Mouse (Mus musculus): ENCODE data around the gene Tle3. TPM values are rescaled to one million over a fixed set of nuclear protein-coding genes. Genes with fewer than 3 reads are reported as not detected.

The Tle3 gene
- polyA plus RNA-seq, 1 experiment from 2014 or later = 11.4 TPM

- WGBS (ENCODE audit: insufficient replicate concordance) = 88% methylated on average over 8 of the region's 8 CpGs
- no peak overlapping the region for H3K4me2 ChIP-seq
- H3K27me3 ChIP-seq (ENCODE audit: control insufficient read depth, insufficient read depth, low read length) = peaks cover 7% of the 10 kb centered on the region; the same call in 1 of the 2 replicates
- no peak overlapping the region for H3K4me3 ChIP-seq (ENCODE audit: low read depth, low read length)
- no peaks in the 10 kb centered on the region for H3K9me3 ChIP-seq (replicated peaks; ENCODE audit: control insufficient read depth, low read length)
- H3K36me3 ChIP-seq (ENCODE audit: control insufficient read depth, insufficient read depth, low read length) = peaks cover 57% of the 10 kb centered on the region
- no peak overlapping the region for H3K9ac ChIP-seq (ENCODE audit: low read depth, low read length)
- no peak overlapping the region for H3K27ac ChIP-seq (ENCODE audit: low read depth, low read length)
- H3K4me1 ChIP-seq (ENCODE audit: control insufficient read depth, insufficient read depth, low read length) = peaks cover 8% of the 10 kb centered on the region
- no peak for ATAC-seq (replicated peaks; ENCODE audit: insufficient number of reproducible peaks, low FRiP score, low TSS enrichment)
Observed at GRCm38 (mm10) chr9:61409046-61409445, 36.9 kb downstream of the Tle3 start.

- no peak for ATAC-seq (replicated peaks; ENCODE audit: insufficient number of reproducible peaks, low FRiP score, low TSS enrichment)
- Histone ChIP-seq H3K4me2 (no peak overlapping the region), H3K4me1 (ENCODE audit: control insufficient read depth, insufficient read depth, low read length) (0 out of 2 replicates have a peak, but pooled peaks cover 5% of the 10 kb centered on the region), H3K27me3 (ENCODE audit: control insufficient read depth, insufficient read depth, low read length) (peaks cover 8% of the 10 kb centered on the region; the same call in 1 of the 2 replicates), H3K4me3 (ENCODE audit: low read depth, low read length) (no peak overlapping the region), H3K36me3 (ENCODE audit: control insufficient read depth, insufficient read depth, low read length) (peaks cover 53% of the 10 kb centered on the region), H3K27ac (ENCODE audit: low read depth, low read length) (no peak overlapping the region), H3K9ac (ENCODE audit: low read depth, low read length) (no peak overlapping the region), H3K9me3 (replicated peaks; ENCODE audit: control insufficient read depth, low read length) (no peaks in the 10 kb centered on the region)
- WGBS (ENCODE audit: insufficient replicate concordance) = 86% methylated on average over 14 of the region's 14 CpGs
Observed at GRCm38 (mm10) chr9:61413665-61414456, 41.7 kb downstream of the Tle3 start.

GRCm38 (mm10) chr9:61416571-61416970 lies 44.4 kb downstream of the Tle3 start:
- Histone ChIP-seq H3K4me2 (no peak overlapping the region), H3K4me3 (ENCODE audit: low read depth, low read length) (no peak overlapping the region), H3K9ac (ENCODE audit: low read depth, low read length) (no peak overlapping the region), H3K27me3 (ENCODE audit: control insufficient read depth, insufficient read depth, low read length) (peaks cover 8% of the 10 kb centered on the region; the same call in 1 of the 2 replicates), H3K36me3 (ENCODE audit: control insufficient read depth, insufficient read depth, low read length) (peaks cover 29% of the 10 kb centered on the region), H3K9me3 (replicated peaks; ENCODE audit: control insufficient read depth, low read length) (no peaks in the 10 kb centered on the region), H3K4me1 (ENCODE audit: control insufficient read depth, insufficient read depth, low read length) (0 out of 2 replicates have a peak, but pooled peaks cover 5% of the 10 kb centered on the region), H3K27ac (ENCODE audit: low read depth, low read length) (no peak overlapping the region)
- WGBS (ENCODE audit: insufficient replicate concordance) = 40% methylated on average over 9 of the region's 9 CpGs
- no peak for ATAC-seq (replicated peaks; ENCODE audit: insufficient number of reproducible peaks, low FRiP score, low TSS enrichment)

GRCm38 (mm10) chr9:61421626-61422025 lies 49.5 kb downstream of the Tle3 start:
- H3K4me1 ChIP-seq (ENCODE audit: control insufficient read depth, insufficient read depth, low read length) = 0 out of 2 replicates have a peak, but pooled peaks cover 3% of the 10 kb centered on the region
- no peak overlapping the region for H3K27ac ChIP-seq (ENCODE audit: low read depth, low read length)
- H3K4me3 ChIP-seq (ENCODE audit: low read depth, low read length) = no peak overlapping the region
- no peak overlapping the region for H3K9ac ChIP-seq (ENCODE audit: low read depth, low read length)
- no peak overlapping the region for H3K4me2 ChIP-seq
- no peaks in the 10 kb centered on the region for H3K9me3 ChIP-seq (replicated peaks; ENCODE audit: control insufficient read depth, low read length)
- ATAC-seq (replicated peaks; ENCODE audit: insufficient number of reproducible peaks, low FRiP score, low TSS enrichment) = no peak
- 0 out of 2 replicates have a peak, but pooled peaks cover 3% of the 10 kb centered on the region for H3K36me3 ChIP-seq (ENCODE audit: control insufficient read depth, insufficient read depth, low read length)
- WGBS (ENCODE audit: insufficient replicate concordance) = 79% methylated on average over 3 of the region's 3 CpGs
- H3K27me3 ChIP-seq (ENCODE audit: control insufficient read depth, insufficient read depth, low read length) = peaks cover 3% of the 10 kb centered on the region

GRCm38 (mm10) chr9:61424245-61424644 lies 52.1 kb downstream of the Tle3 start:
- no peak overlapping the region for H3K27ac ChIP-seq (ENCODE audit: low read depth, low read length)
- 76% methylated on average over 3 of the region's 3 CpGs for WGBS (ENCODE audit: insufficient replicate concordance)
- peaks cover 3% of the 10 kb centered on the region for H3K27me3 ChIP-seq (ENCODE audit: control insufficient read depth, insufficient read depth, low read length)
- H3K9ac ChIP-seq (ENCODE audit: low read depth, low read length) = no peak overlapping the region
- no peaks in the 10 kb centered on the region for H3K9me3 ChIP-seq (replicated peaks; ENCODE audit: control insufficient read depth, low read length)
- H3K4me1 ChIP-seq (ENCODE audit: control insufficient read depth, insufficient read depth, low read length) = no peaks in the 10 kb centered on the region
- no peak overlapping the region for H3K4me2 ChIP-seq
- H3K36me3 ChIP-seq (ENCODE audit: control insufficient read depth, insufficient read depth, low read length) = no peaks in the 10 kb centered on the region
- H3K4me3 ChIP-seq (ENCODE audit: low read depth, low read length) = no peak overlapping the region
- no peak for ATAC-seq (replicated peaks; ENCODE audit: insufficient number of reproducible peaks, low FRiP score, low TSS enrichment)

GRCm38 (mm10) chr9:61426493-61426892 lies 54.3 kb downstream of the Tle3 start:
- no peak overlapping the region for H3K4me3 ChIP-seq (ENCODE audit: low read depth, low read length)
- H3K36me3 ChIP-seq (ENCODE audit: control insufficient read depth, insufficient read depth, low read length) = no peaks in the 10 kb centered on the region
- no peaks in the 10 kb centered on the region for H3K9me3 ChIP-seq (replicated peaks; ENCODE audit: control insufficient read depth, low read length)
- H3K27me3 ChIP-seq (ENCODE audit: control insufficient read depth, insufficient read depth, low read length) = peaks cover 3% of the 10 kb centered on the region
- no peak overlapping the region for H3K9ac ChIP-seq (ENCODE audit: low read depth, low read length)
- no peak overlapping the region for H3K4me2 ChIP-seq
- no peaks in the 10 kb centered on the region for H3K4me1 ChIP-seq (ENCODE audit: control insufficient read depth, insufficient read depth, low read length)
- ATAC-seq (replicated peaks; ENCODE audit: insufficient number of reproducible peaks, low FRiP score, low TSS enrichment) = no peak
- no peak overlapping the region for H3K27ac ChIP-seq (ENCODE audit: low read depth, low read length)
- 67% methylated on average over 7 of the region's 7 CpGs for WGBS (ENCODE audit: insufficient replicate concordance)

GRCm38 (mm10) chr9:61427051-61427450 lies 54.9 kb downstream of the Tle3 start:
- ATAC-seq (replicated peaks; ENCODE audit: insufficient number of reproducible peaks, low FRiP score, low TSS enrichment) = no peak
- Histone ChIP-seq H3K4me2 (no peak overlapping the region), H3K27me3 (ENCODE audit: control insufficient read depth, insufficient read depth, low read length) (peaks cover 3% of the 10 kb centered on the region), H3K4me1 (ENCODE audit: control insufficient read depth, insufficient read depth, low read length) (no peaks in the 10 kb centered on the region), H3K36me3 (ENCODE audit: control insufficient read depth, insufficient read depth, low read length) (no peaks in the 10 kb centered on the region), H3K4me3 (ENCODE audit: low read depth, low read length) (no peak overlapping the region), H3K9ac (ENCODE audit: low read depth, low read length) (no peak overlapping the region), H3K27ac (ENCODE audit: low read depth, low read length) (no peak overlapping the region), H3K9me3 (replicated peaks; ENCODE audit: control insufficient read depth, low read length) (no peaks in the 10 kb centered on the region)
- WGBS (ENCODE audit: insufficient replicate concordance) = 76% methylated on average over 6 of the region's 6 CpGs

GRCm38 (mm10) chr9:61427901-61428300 lies 55.7 kb downstream of the Tle3 start:
- H3K9me3 ChIP-seq (replicated peaks; ENCODE audit: control insufficient read depth, low read length) = no peaks in the 10 kb centered on the region
- no peak overlapping the region for H3K4me3 ChIP-seq (ENCODE audit: low read depth, low read length)
- H3K27ac ChIP-seq (ENCODE audit: low read depth, low read length) = no peak overlapping the region
- no peak overlapping the region for H3K4me2 ChIP-seq
- no peak overlapping the region for H3K9ac ChIP-seq (ENCODE audit: low read depth, low read length)
- 71% methylated on average over 3 of the region's 3 CpGs for WGBS (ENCODE audit: insufficient replicate concordance)
- no peaks in the 10 kb centered on the region for H3K4me1 ChIP-seq (ENCODE audit: control insufficient read depth, insufficient read depth, low read length)
- ATAC-seq (replicated peaks; ENCODE audit: insufficient number of reproducible peaks, low FRiP score, low TSS enrichment) = no peak
- no peaks in the 10 kb centered on the region for H3K36me3 ChIP-seq (ENCODE audit: control insufficient read depth, insufficient read depth, low read length)
- peaks cover 6% of the 10 kb centered on the region for H3K27me3 ChIP-seq (ENCODE audit: control insufficient read depth, insufficient read depth, low read length)

- no peaks in the 10 kb centered on the region; the same call in 1 of the 2 replicates for H3K9me3 ChIP-seq (replicated peaks; ENCODE audit: control insufficient read depth, low read length)
- 83% methylated on average over 4 of the region's 4 CpGs for WGBS (ENCODE audit: insufficient replicate concordance)
- H3K4me1 ChIP-seq (ENCODE audit: control insufficient read depth, insufficient read depth, low read length) = peaks cover 5% of the 10 kb centered on the region
- no peak overlapping the region for H3K27ac ChIP-seq (ENCODE audit: low read depth, low read length)
- no peaks in the 10 kb centered on the region for H3K36me3 ChIP-seq (ENCODE audit: control insufficient read depth, insufficient read depth, low read length)
- ATAC-seq (replicated peaks; ENCODE audit: insufficient number of reproducible peaks, low FRiP score, low TSS enrichment) = no peak
- no peak overlapping the region for H3K4me3 ChIP-seq (ENCODE audit: low read depth, low read length)
- H3K4me2 ChIP-seq = no peak overlapping the region
- peaks cover 13% of the 10 kb centered on the region for H3K27me3 ChIP-seq (ENCODE audit: control insufficient read depth, insufficient read depth, low read length)
- H3K9ac ChIP-seq (ENCODE audit: low read depth, low read length) = no peak overlapping the region
Observed at GRCm38 (mm10) chr9:61431830-61432229, 59.7 kb downstream of the Tle3 start.
